Mouse (Mus musculus) urinary bladder, postnatal 25 days (tissue): ENCODE results near the gene Bri3.

ENCODE experiments used
- DNase-seq: peaks from one replicate; pipeline ENCODE4 v3.0.0; 2022; ENCODE audit warnings: low spot score

Gene Bri3

DNA sequence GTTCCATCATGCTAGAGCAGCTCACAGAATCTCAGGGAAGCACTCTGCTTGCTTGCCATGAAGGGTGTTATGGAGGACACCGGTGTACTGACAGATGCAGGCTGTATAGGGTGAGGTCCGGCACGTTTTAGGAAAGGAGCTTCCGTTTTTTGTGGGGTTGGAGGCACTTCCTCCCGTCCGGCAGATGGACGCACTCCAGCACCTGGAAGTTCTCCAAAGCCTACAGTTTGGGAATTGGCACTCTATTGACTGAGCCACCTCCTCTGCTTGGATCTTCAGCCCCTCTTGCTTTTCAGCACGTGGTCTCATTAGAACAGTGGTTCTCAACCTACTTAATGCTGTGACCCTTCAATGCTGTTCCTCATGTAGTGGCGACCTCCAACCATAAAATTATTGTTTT is 183.6 kb downstream of the Bri3 start:
- DNase-seq: no peak

DNA sequence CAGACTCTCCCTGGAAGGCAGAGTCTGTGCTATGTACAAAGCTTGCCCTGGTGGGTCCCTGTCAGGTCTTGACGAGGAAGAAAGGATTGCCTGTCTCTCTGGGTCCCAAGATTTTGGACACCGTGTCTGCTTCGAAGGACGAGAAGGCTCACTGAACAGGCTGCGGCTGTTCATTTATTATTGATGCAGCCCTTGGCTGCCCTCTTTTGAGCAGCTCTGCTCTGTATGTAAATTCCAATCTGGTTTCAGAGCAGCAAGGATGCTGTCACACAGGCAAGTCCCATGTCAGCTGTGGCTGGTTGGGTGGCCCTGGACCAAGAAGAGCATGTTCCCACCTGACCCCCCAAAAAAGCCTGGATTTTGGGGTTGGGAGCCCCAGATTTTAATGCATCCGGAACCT is 187.2 kb downstream of the Bri3 start:
- DNase-seq: no peak

DNA sequence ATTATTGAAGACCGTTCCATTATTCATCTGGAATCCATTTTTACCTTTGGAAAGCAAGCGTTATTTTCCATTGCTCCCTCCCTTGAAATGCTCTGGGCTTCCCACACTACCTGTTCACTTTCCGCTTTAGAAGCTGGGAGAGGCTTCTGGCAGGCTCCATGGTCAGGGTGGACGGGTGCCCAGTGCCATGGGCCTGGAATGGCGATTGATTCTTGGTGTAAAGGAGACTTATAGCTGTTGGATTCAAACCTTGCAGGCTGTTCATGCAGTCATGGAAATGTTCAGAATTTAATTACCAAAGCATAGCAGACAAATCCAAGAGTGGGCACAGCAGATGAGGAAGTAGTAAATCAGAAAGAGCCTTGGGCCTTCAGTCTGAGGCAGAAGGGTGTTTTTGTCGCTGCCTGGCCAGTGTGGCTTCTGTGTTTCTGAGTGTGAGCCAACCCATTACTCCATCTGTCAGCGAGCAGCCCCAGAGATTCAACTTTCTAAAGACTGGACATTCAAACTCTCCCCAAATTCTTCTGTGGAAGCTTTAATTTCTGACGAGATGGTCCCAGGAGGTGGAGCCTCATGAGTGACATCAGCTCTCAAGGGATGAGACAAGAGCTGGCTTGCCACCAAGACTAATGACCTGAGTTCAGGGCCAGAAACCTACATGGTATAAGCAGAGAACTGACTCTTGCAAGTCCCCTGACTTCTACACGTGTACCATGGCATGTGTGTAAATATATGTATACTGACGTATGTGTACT is 195.2 kb downstream of the Bri3 start:
- no peak for DNase-seq

DNA sequence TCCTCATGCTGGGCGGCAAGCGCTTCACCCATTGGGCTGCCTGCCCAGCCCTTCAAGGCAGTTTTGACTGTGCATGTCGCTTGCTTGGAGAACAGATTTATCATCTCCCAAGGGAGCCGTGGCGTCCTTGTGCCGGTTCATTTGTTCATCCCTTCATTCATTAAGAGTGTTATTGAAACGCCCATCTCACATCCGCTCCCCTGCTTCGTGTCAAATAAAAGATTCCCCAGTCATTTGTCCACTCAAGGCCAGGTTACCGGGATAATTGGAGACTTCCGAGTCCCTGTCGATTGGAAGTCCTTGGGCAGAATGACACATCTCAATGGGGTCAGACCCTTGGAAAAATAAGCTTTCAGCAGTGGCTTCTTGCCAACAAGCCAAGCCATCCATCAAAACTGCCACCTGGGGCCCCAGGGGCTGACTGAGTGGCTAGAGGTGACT is 197.6 kb downstream of the Bri3 start:
- no peak for DNase-seq

DNA sequence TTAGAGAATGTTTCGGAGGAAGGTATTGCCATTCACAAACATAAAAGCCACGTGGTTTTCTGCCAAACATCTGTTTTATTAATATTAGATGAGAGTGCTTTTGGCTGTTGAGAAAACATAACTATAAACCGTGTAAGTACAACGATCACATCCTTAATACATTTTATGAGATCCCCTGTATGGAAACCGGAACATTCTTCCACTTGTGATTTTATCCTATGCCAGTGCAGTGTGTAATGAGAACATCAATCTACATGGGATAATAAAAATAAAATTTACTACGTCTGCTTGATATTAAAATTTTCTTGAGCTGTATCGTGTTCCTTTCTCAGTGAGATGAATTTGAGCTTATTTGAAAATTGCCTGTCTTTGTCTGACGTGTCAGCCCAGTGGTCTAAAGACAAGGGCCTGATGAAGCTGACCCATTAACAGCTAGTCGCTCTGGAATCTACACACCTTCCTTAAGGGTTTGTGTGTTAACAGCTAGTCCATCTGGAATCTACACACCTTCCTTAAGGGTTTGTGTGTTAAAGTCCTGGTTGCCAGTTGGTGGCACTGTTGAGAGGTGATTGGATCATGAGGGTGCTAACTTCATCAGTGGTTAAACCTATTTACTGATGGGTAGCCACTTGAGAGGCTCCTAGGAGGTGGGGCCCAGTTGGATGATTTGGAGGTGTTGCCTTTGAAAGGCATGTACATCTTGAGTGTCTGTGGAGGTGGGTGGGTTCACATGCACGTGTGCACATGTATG is 202.4 kb downstream of the Bri3 start:
- DNase-seq: no peak

DNA sequence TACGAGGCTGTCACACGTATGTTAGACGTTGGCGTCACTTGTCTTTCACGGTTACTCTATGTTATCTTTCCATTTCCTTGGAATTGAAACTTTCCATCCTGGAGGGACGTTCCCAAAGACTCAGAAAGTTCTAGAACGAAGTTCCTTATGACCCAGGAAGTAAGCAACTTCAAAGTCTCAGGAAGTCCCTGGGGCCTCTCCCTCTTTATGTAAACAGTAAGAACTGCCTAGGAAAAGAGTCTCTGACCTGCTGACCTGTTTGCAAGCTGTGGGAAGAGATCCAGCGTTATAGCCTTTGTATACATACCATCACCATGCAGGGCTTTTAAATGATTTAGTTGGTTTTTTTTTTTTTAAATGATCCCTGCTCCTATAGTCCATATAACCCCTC is 203.0 kb downstream of the Bri3 start:
- DNase-seq: no peak

DNA sequence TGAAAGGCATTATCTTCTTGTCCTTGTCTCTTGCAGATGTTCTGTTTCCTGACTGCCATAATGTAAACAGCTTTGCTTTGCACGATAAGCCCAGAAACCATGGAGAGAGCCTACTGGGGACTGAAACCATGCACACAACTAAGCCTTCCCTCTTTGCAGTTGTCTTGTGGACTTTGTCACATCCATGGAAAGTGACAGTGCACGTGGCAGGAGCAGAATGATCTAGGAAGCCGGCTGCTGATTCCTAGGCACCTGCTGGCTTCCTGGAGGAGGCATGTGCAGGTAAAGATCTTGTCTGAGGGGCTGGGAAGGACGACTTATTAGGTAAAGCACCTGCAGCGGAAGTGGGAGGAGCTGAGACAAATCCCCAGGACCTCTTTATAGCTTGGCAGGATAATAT is 203.7 kb downstream of the Bri3 start:
- DNase-seq: no peak

DNA sequence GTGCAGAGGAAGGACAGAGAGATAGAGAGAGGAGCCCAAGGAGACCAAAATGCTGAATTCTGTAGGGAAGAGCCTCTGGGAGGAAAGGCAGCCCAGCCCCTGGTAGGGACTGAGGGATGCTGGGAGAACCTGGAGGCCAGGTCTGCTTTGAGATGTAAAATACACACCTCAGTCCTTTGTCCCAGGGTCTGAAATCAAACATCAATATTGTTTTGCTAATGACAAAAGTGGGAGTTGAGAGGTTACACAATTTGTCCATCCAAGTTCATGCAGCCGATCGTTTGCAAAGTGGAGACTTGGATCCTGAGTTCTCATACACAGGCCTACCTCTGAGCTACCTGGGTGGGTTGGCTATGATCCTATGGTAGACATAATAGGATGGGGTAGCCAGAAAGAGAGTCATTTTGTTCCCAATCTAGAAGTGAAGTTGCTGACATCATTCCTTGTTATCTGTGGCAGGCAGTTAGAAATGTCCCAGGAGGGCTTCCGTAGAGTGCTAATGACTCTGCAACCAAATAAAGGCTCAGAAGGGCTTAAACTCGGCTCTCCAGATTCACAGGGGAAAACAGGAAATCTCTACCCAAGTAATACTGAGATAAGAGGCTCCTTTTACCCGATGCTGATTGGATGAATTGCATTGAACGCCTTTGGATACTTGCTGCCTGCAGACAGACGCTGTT is 208.7 kb downstream of the Bri3 start:
- DNase-seq: no peak

DNA sequence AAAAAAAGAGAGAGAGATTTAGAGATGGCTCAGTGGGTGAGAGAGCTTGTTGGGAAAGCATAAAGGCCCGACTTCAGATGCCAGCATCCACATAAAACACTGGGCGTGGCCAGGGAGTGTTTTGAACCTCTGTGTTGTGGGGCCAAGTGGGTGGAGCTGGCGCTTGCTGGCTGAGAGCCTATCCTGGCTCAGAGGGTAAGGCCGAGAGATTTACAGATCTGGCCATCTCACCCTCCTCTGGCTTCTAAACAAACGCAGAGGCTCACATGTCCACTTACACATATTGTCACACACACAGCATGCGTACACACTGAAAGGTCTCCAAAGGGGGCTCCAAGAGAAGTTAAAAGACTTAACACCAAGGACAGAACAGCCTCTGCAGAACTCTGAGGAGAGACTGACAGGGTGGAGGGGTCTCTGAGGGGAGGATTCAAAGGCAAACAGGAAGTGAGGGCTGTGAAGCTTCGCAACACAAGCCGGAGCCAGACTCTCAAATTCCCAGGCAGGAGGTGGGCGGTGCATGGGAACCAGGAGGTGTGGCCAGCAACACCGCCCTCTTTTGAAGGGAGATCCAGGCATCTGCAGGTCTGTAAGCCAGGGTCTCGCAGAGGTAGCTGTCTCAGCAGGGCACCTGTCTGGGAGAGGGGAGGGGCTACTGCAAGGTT is 213.5 kb downstream of the Bri3 start:
- DNase-seq: no peak

DNA sequence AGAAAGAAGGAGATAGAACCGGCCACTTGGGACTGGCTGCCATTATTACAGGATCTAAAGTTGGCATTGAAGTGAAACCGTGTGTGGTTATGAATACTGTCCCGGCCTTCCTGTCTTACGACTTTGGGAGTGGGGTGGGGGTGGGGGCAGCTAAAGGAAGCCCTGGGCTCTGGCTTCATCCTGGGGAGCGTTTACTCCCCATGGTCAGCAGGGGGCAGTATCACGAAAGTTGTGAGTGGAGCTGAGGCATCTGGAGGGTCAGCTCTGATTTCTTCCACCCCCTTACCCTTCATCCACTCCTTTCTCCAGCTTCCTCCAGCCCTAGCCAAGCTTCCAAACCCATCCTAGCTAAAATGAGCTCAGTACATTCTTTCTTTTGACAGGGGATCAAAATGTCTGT is 222.8 kb downstream of the Bri3 start:
- no peak for DNase-seq

DNA sequence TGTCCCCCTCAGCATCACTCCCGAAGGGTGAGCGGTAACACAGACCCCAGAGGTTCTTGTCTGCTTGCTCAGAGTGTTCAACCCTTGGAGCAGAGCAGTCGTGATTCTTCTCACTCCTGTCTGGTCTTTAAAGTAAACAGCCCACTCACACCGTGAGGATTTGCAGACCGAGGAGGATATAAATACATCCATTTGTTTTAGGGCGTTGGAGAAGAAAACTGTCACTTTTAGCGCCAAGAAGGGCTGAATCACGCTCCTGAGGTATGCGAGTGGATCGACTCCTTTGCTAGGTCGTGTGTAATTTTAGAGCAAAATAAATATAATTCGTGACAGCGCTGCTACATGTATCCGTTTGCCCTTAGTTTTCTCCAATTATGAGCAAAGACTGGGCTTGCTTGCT is 228.8 kb downstream of the Bri3 start:
- DNase-seq: no peak

DNA sequence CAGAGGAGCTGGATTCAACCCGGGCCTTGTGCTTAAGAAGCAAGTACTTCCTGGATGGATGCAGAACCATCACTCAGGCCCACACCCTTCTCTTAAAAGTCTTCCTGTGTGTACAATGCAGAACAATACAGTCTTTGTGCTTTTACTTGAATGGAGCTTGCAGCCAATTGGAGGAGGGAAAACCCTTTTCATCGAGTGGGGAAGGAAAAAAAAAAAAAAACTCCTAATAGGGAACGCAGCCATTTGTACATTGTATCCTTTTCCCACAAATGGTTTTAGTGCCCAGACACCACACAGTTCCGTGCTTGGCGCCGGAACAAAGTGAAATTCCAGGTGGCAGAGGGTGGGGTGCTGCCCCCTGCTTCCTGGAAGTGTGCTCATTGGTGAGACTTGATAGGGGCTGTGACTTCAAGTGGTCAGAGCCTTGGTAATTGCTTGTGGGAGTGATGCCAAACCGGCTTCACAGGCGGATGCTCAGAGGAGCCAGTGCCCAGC is 235.5 kb downstream of the Bri3 start:
- no peak for DNase-seq

DNA sequence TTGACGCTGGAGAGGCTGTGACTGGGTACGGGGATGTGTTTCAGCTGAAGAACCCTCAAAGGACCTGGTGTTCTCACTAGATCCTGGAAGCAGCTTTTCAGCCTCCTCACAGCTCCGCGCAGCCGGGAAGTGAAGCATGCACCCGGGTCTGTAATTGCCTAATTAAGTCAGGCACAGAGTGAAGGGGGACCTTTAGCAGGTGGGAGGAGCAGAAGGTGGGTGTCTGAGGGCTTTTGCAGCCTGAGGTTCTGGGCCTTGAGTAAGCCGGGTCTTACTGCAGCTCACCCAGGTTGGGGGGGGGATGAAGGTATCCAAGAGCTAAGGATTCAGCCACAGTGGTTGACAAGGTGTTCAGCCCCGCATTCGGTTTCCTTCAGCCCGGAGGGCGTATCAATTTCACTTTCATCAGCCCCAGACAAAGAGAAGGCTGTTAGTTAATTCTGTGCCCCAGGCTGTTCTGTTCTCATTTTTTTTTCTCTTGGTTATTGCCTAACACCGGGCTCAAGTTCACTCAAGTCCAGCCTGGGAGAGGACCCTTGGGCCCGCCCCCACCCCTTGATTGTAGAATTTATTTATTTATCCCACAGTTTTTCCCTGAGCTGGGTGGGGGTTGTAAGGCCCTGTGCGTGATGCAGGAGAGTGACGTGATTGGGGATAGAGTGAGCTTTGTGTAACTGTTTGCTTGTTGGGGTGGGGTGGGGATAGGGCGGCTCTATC is 239.6 kb downstream of the Bri3 start:
- DNase-seq: no peak

DNA sequence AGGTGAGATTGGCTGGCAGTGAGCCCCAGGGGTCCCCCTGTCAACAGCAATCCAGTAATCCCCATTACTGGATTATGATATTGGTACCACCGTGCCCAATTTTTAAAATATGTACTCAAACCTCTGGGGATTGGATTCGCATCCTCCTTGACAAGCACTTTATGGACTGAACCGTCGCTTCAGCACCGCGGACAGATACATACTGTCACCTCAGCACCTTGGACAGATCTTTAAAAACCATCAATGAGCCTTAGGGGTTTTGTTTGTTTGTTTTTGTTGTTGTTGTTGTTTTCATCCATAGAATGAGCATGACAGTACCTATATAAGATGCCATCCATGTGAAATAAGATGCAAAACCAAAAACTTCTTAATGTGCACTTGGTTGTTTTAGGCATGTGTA is 247.1 kb downstream of the Bri3 start:
- peak; percentile 5 for DNase-seq
